Mouse (Mus musculus): ENCODE measurements around the gene Ccdc85c. TPM values are rescaled to one million over a fixed set of nuclear protein-coding genes. Genes with fewer than 3 reads are reported as not detected.

Ccdc85c gene
- polyA plus RNA-seq, 1 experiment: 40.8 TPM

- TF ChIP-seq POLR2A (IDR thresholded peaks at IDR 0.05; ENCODE audit: extremely low read depth, insufficient read depth, low read length): no peak
- TF ChIP-seq CTCF (IDR thresholded peaks at IDR 0.05; ENCODE audit: extremely low read depth, insufficient read depth, low read length): no peak
- no peak overlapping the region for H3K4me3 ChIP-seq (ENCODE audit: insufficient read depth, low read length)
- peaks cover 18% of the 10 kb centered on the region for H3K4me1 ChIP-seq (ENCODE audit: control insufficient read depth, insufficient read depth, low read length)
Measured at GRCm38 (mm10) chr12:108235976-108236555, 39.2 kb downstream of the Ccdc85c start.

GRCm38 (mm10) chr12:108234832-108235602, 40.2 kb downstream of the Ccdc85c start:
- Histone ChIP-seq H3K27ac (ENCODE audit: insufficient read depth, low read length) (no peak overlapping the region), H3K4me1 (ENCODE audit: control insufficient read depth, insufficient read depth, low read length) (peaks cover 13% of the 10 kb centered on the region), H3K4me3 (ENCODE audit: insufficient read depth, low read length) (no peak overlapping the region)
- TF ChIP-seq CTCF (IDR thresholded peaks at IDR 0.05; ENCODE audit: extremely low read depth, insufficient read depth, low read length) (no peak), POLR2A (IDR thresholded peaks at IDR 0.05; ENCODE audit: extremely low read depth, insufficient read depth, low read length) (no peak)

More at GRCm38 (mm10) chr12:108235976-108236555, 39.2 kb downstream of the Ccdc85c start:
- H3K27ac ChIP-seq (ENCODE audit: insufficient read depth, low read length): no peak overlapping the region

GRCm38 (mm10) chr12:108233736-108234135, 41.5 kb downstream of the Ccdc85c start:
- TF ChIP-seq POLR2A (IDR thresholded peaks at IDR 0.05; ENCODE audit: extremely low read depth, insufficient read depth, low read length) (no peak), CTCF (IDR thresholded peaks at IDR 0.05; ENCODE audit: extremely low read depth, insufficient read depth, low read length) (no peak)
- peaks cover 6% of the 10 kb centered on the region; the same call in 1 of the 2 replicates for H3K4me1 ChIP-seq (ENCODE audit: control insufficient read depth, insufficient read depth, low read length)

GRCm38 (mm10) chr12:108231901-108232300, 43.3 kb downstream of the Ccdc85c start:
- Histone ChIP-seq H3K4me1 (ENCODE audit: control insufficient read depth, insufficient read depth, low read length) (peaks cover 6% of the 10 kb centered on the region; the same call in 1 of the 2 replicates), H3K4me3 (ENCODE audit: insufficient read depth, low read length) (no peak overlapping the region), H3K27ac (ENCODE audit: insufficient read depth, low read length) (no peak overlapping the region)
- no peak for TF ChIP-seq CTCF (IDR thresholded peaks at IDR 0.05; ENCODE audit: extremely low read depth, insufficient read depth, low read length)
- TF ChIP-seq POLR2A (IDR thresholded peaks at IDR 0.05; ENCODE audit: extremely low read depth, insufficient read depth, low read length): no peak

More at GRCm38 (mm10) chr12:108233736-108234135, 41.5 kb downstream of the Ccdc85c start:
- H3K27ac ChIP-seq (ENCODE audit: insufficient read depth, low read length): no peak overlapping the region
- no peak overlapping the region for H3K4me3 ChIP-seq (ENCODE audit: insufficient read depth, low read length)

GRCm38 (mm10) chr12:108230821-108231794, 44.1 kb downstream of the Ccdc85c start:
- Histone ChIP-seq H3K27ac (ENCODE audit: insufficient read depth, low read length) (no peak overlapping the region), H3K4me1 (ENCODE audit: control insufficient read depth, insufficient read depth, low read length) (peaks cover 6% of the 10 kb centered on the region; the same call in 1 of the 2 replicates)
- TF ChIP-seq POLR2A (IDR thresholded peaks at IDR 0.05; ENCODE audit: extremely low read depth, insufficient read depth, low read length) (no peak), CTCF (IDR thresholded peaks at IDR 0.05; ENCODE audit: extremely low read depth, insufficient read depth, low read length) (peak; percentile 8; the same call in 1 of the 2 replicates)

GRCm38 (mm10) chr12:108230077-108230476, 45.1 kb downstream of the Ccdc85c start:
- Histone ChIP-seq H3K27ac (ENCODE audit: insufficient read depth, low read length) (no peak overlapping the region), H3K4me1 (ENCODE audit: control insufficient read depth, insufficient read depth, low read length) (0 out of 2 replicates have a peak, but pooled peaks cover 2% of the 10 kb centered on the region), H3K4me3 (ENCODE audit: insufficient read depth, low read length) (no peak overlapping the region)
- no peak for TF ChIP-seq CTCF (IDR thresholded peaks at IDR 0.05; ENCODE audit: extremely low read depth, insufficient read depth, low read length)
- TF ChIP-seq POLR2A (IDR thresholded peaks at IDR 0.05; ENCODE audit: extremely low read depth, insufficient read depth, low read length): no peak

More at GRCm38 (mm10) chr12:108230821-108231794, 44.1 kb downstream of the Ccdc85c start:
- no peak overlapping the region for H3K4me3 ChIP-seq (ENCODE audit: insufficient read depth, low read length)

- no peak for TF ChIP-seq POLR2A (IDR thresholded peaks at IDR 0.05; ENCODE audit: extremely low read depth, insufficient read depth, low read length)
- no peak for TF ChIP-seq CTCF (IDR thresholded peaks at IDR 0.05; ENCODE audit: extremely low read depth, insufficient read depth, low read length)
- Histone ChIP-seq H3K4me3 (ENCODE audit: insufficient read depth, low read length) (no peak overlapping the region), H3K27ac (ENCODE audit: insufficient read depth, low read length) (no peak overlapping the region), H3K4me1 (ENCODE audit: control insufficient read depth, insufficient read depth, low read length) (0 out of 2 replicates have a peak, but pooled peaks cover 2% of the 10 kb centered on the region)
Measured at GRCm38 (mm10) chr12:108227527-108227926, 47.7 kb downstream of the Ccdc85c start.

- Histone ChIP-seq H3K27ac (ENCODE audit: insufficient read depth, low read length) (no peak overlapping the region), H3K4me3 (ENCODE audit: insufficient read depth, low read length) (no peak overlapping the region), H3K4me1 (ENCODE audit: control insufficient read depth, insufficient read depth, low read length) (0 out of 2 replicates have a peak, but pooled peaks cover 1% of the 10 kb centered on the region)
- TF ChIP-seq POLR2A (IDR thresholded peaks at IDR 0.05; ENCODE audit: extremely low read depth, insufficient read depth, low read length) (no peak), CTCF (IDR thresholded peaks at IDR 0.05; ENCODE audit: extremely low read depth, insufficient read depth, low read length) (no peak)
Measured at GRCm38 (mm10) chr12:108226941-108227340, 48.3 kb downstream of the Ccdc85c start.

GRCm38 (mm10) chr12:108226216-108226615, 49.0 kb downstream of the Ccdc85c start:
- Histone ChIP-seq H3K4me1 (ENCODE audit: control insufficient read depth, insufficient read depth, low read length) (no peaks in the 10 kb centered on the region), H3K27ac (ENCODE audit: insufficient read depth, low read length) (no peak overlapping the region), H3K4me3 (ENCODE audit: insufficient read depth, low read length) (no peak overlapping the region)
- TF ChIP-seq CTCF (IDR thresholded peaks at IDR 0.05; ENCODE audit: extremely low read depth, insufficient read depth, low read length) (no peak), POLR2A (IDR thresholded peaks at IDR 0.05; ENCODE audit: extremely low read depth, insufficient read depth, low read length) (no peak)
